Mouse (Mus musculus) lung, adult 2 months (tissue): ENCODE results near the gene Fbxo27. TPM values are rescaled to one million over a fixed set of nuclear protein-coding genes. Genes with fewer than 3 reads are reported as not detected.
"Not testable (repeated sequence)": the region's sequence is repeated elsewhere in the genome, so short reads cannot be mapped to it uniquely, and the experiment has no call there.

Experiments
- DNase-seq: peaks from one replicate; pipeline ENCODE4 v3.0.0; 2022
- H3K4me1 ChIP-seq: fragments of 200-500 bp; 2 replicates; pipeline ENCODE4 v1.6.1; 2011; ENCODE audit warnings: low read length; ENCODE audit not compliant: control insufficient read depth, insufficient read depth
- H3K4me3 ChIP-seq: fragments of 200-500 bp; replicated peaks from 2 replicates; pipeline ENCODE3; 2011; ENCODE audit warnings: low read depth, mild to moderate bottlenecking, control low read depth, low read length; ENCODE audit errors: extremely low read depth
- CTCF ChIP-seq: fragments of 200-500 bp; IDR thresholded peaks from 2 replicates; pipeline ENCODE4 v1.5.1; 2011; ENCODE audit warnings: mild to moderate bottlenecking, low read length, control low read depth; ENCODE audit not compliant: insufficient read depth
- POLR2A ChIP-seq: fragments of 200-500 bp; IDR thresholded peaks from 2 replicates; pipeline ENCODE4 v1.6.1; 2011; ENCODE audit warnings: low read depth, mild to moderate bottlenecking, control low read depth, low read length, borderline replicate concordance; ENCODE audit errors: extremely low read depth
- WGBS: fragments of 180-500 bp; shearing (Covaris S2); methylation state at CpG from one replicate; pipeline ENCODE4 v1.1.7; 2018; 5-methylcytosine and 5-hydroxymethylcytosine counted together
- polyA plus RNA-seq: library from polyadenylated mRNA; depleted of rRNA; stranded (reverse); fragments of >200 nt; gene quantifications from 2 replicates; pipeline ENCODE4 v1.2.3, GENCODE M21; 2012

Fbxo27 gene
- polyA plus RNA-seq, 1 experiment: 3.7 TPM

- H3K4me1 ChIP-seq: no peaks in the 10 kb centered on the region
- TF ChIP-seq CTCF (no peak), POLR2A (no peak)
- no peak overlapping the region for H3K4me3 ChIP-seq
- 60% methylated on average over 9 of the region's 9 CpGs for WGBS
- no peak for DNase-seq
Observed at GRCm38 (mm10) chr7:28674994-28675393, 17.7 kb upstream of the Fbxo27 start.

- no peak for DNase-seq
- 39% methylated on average over 11 of the region's 11 CpGs for WGBS
- TF ChIP-seq CTCF (peak; percentile 49), POLR2A (no peak)
- Histone ChIP-seq H3K4me3 (no peak overlapping the region), H3K4me1 (no peaks in the 10 kb centered on the region)
Observed at GRCm38 (mm10) chr7:28675746-28676145, 16.9 kb upstream of the Fbxo27 start.

- no peaks in the 10 kb centered on the region for H3K4me1 ChIP-seq
- DNase-seq: no peak
- 68% methylated on average over 13 of the region's 13 CpGs for WGBS
- TF ChIP-seq CTCF: no peak
- TF ChIP-seq POLR2A: no peak
- H3K4me3 ChIP-seq: no peak overlapping the region
Observed at GRCm38 (mm10) chr7:28676811-28677541, 15.7 kb upstream of the Fbxo27 start.

- Histone ChIP-seq H3K4me3 (no peak overlapping the region), H3K4me1 (no peaks in the 10 kb centered on the region)
- no peak for DNase-seq
- WGBS: 88% methylated on average over 8 of the region's 8 CpGs
- TF ChIP-seq CTCF (no peak), POLR2A (no peak)
Observed at GRCm38 (mm10) chr7:28677624-28678023, 15.0 kb upstream of the Fbxo27 start.

- no peaks in the 10 kb centered on the region; the same call in 1 of the 2 replicates for H3K4me1 ChIP-seq
- DNase-seq: no peak
- WGBS: 60% methylated on average over 7 of the region's 7 CpGs
- no peak overlapping the region for H3K4me3 ChIP-seq
- TF ChIP-seq CTCF (no peak), POLR2A (no peak)
Observed at GRCm38 (mm10) chr7:28691075-28691474, 1.6 kb upstream of the Fbxo27 start.

GRCm38 (mm10) chr7:28693321-28693966 is 795 bp downstream of the Fbxo27 start:
- Histone ChIP-seq H3K4me1 (no peaks in the 10 kb centered on the region; the same call in 1 of the 2 replicates), H3K4me3 (peak overlapping the region; percentile 49)
- WGBS: 2% methylated on average over 38 of the region's 38 CpGs
- DNase-seq: peak; percentile 73
- no peak for TF ChIP-seq CTCF
- TF ChIP-seq POLR2A: no peak

- 17% methylated on average over 14 of the region's 14 CpGs for WGBS
- Histone ChIP-seq H3K4me1 (no peaks in the 10 kb centered on the region; the same call in 1 of the 2 replicates), H3K4me3 (no peak overlapping the region)
- DNase-seq: no peak
- TF ChIP-seq CTCF (no peak), POLR2A (no peak)
Observed at GRCm38 (mm10) chr7:28694423-28694822, 1.8 kb downstream of the Fbxo27 start.

- no peak for TF ChIP-seq POLR2A
- no peak for TF ChIP-seq CTCF
- DNase-seq: no peak
- no peaks in the 10 kb centered on the region; the same call in 1 of the 2 replicates for H3K4me1 ChIP-seq
- no peak overlapping the region for H3K4me3 ChIP-seq
- WGBS: 53% methylated on average over 8 of the region's 8 CpGs
Observed at GRCm38 (mm10) chr7:28694966-28695511, 2.4 kb downstream of the Fbxo27 start.

- Histone ChIP-seq H3K4me1 (no peaks in the 10 kb centered on the region; the same call in 1 of the 2 replicates), H3K4me3 (no peak overlapping the region)
- DNase-seq: no peak
- WGBS: 83% methylated on average over 11 of the region's 11 CpGs
- no peak for TF ChIP-seq POLR2A
- TF ChIP-seq CTCF: no peak
Observed at GRCm38 (mm10) chr7:28697277-28697676, 4.6 kb downstream of the Fbxo27 start.

GRCm38 (mm10) chr7:28700269-28700668 is 7.6 kb downstream of the Fbxo27 start:
- TF ChIP-seq CTCF (no peak), POLR2A (no peak)
- 95% methylated on average over 4 of the region's 4 CpGs for WGBS
- no peak overlapping the region for H3K4me3 ChIP-seq
- no peak for DNase-seq
- no peaks in the 10 kb centered on the region for H3K4me1 ChIP-seq

- H3K4me1 ChIP-seq, DNase-seq, H3K4me3 ChIP-seq: not testable (repeated sequence)
- 92% methylated on average over 12 of the region's 12 CpGs for WGBS
Observed at GRCm38 (mm10) chr7:28701306-28701705, 8.7 kb downstream of the Fbxo27 start.
